Mouse (Mus musculus) neural tube, embryonic 11.5 days (tissue): ENCODE measurements around the gene Olfr352. TPM values are rescaled to one million over a fixed set of nuclear protein-coding genes. Genes with fewer than 3 reads are reported as not detected.

Experiments
- ATAC-seq: fragments of 200-750 bp; cut with Nextera tagmentation; 2 replicates; pipeline ENCODE4 v1.8.0; 2017; ENCODE audit warnings: moderate number of reproducible peaks, mild to moderate bottlenecking, moderate TSS enrichment, moderate library complexity; ENCODE audit not compliant: insufficient read depth, low FRiP score, low TSS enrichment
- DNase-seq: peaks from one replicate; pipeline ENCODE4 v3.0.0-alpha.2; 2015; ENCODE audit warnings: low spot score
- H3K27ac ChIP-seq: fragments of 300-500 bp; sonication (generic); 2 replicates; pipeline ENCODE4 v1.5.1; 2014; ENCODE audit warnings: low read depth, mild to moderate bottlenecking, low read length
- H3K27me3 ChIP-seq: fragments of 300-500 bp; sonication (generic); 2 replicates; pipeline ENCODE4 v1.6.1; 2014; ENCODE audit warnings: mild to moderate bottlenecking, low read length, mixed read lengths; ENCODE audit not compliant: control insufficient read depth, insufficient read depth
- H3K36me3 ChIP-seq: fragments of 300-500 bp; sonication (generic); 2 replicates; pipeline ENCODE4 v1.6.1; 2014; ENCODE audit warnings: mild to moderate bottlenecking, low read length, moderate library complexity, mixed read lengths; ENCODE audit not compliant: control insufficient read depth, insufficient read depth
- H3K4me1 ChIP-seq: fragments of 300-500 bp; sonication (generic); 2 replicates; pipeline ENCODE4 v1.6.1; 2014; ENCODE audit warnings: low read length, mixed read lengths; ENCODE audit not compliant: control insufficient read depth, insufficient read depth
- H3K4me2 ChIP-seq: fragments of 300-500 bp; sonication (generic); 2 replicates; pipeline ENCODE4 v1.6.1; 2014; ENCODE audit warnings: low read depth, mild to moderate bottlenecking, moderate library complexity
- H3K4me3 ChIP-seq: fragments of 300-500 bp; sonication (generic); 2 replicates; pipeline ENCODE4 v1.5.1; 2014; ENCODE audit warnings: low read depth, low read length
- H3K9ac ChIP-seq: fragments of 300-500 bp; sonication (generic); 2 replicates; pipeline ENCODE4 v1.6.1; 2014; ENCODE audit warnings: mild to moderate bottlenecking, low read length
- H3K9me3 ChIP-seq: fragments of 300-500 bp; sonication (generic); 2 replicates; pipeline ENCODE4 v1.6.1; 2016; ENCODE audit warnings: low read length; ENCODE audit not compliant: control insufficient read depth
- WGBS: fragments of 180-500 bp; shearing (Covaris S2); extraction: QIAGEN DNeasy Blood & Tissue Kit; methylation state at CpG from one replicate; pipeline ENCODE4 v1.1.7; 2014; 5-methylcytosine and 5-hydroxymethylcytosine counted together
- polyA plus RNA-seq: library from polyadenylated mRNA; unstranded; fragments of >200 nt; fragmentation: Nextera tagmentation; extraction: Ambion mirVana; gene quantifications from 2 replicates; pipeline ENCODE4 v1.2.1, GENCODE M21; 2014

The Olfr352 gene
- polyA plus RNA-seq = not detected in 2 replicates

- Histone ChIP-seq H3K27me3 (no peaks in the 10 kb centered on the region), H3K9me3 (no peaks in the 10 kb centered on the region; the same call in 1 of the 2 replicates), H3K4me2 (no peak within 1 kb of the TSS), H3K4me1 (no peaks in the 10 kb centered on the region), H3K36me3 (no peaks in the 10 kb centered on the region), H3K4me3 (no peak within 1 kb of the TSS), H3K27ac (no peak within 1 kb of the TSS), H3K9ac (no peak within 1 kb of the TSS)
- 92% methylated on average over 1 of the region's 1 CpGs for WGBS
- no peak for ATAC-seq
- no peak for DNase-seq
Measured at GRCm38 (mm10) chr2:36868160-36868559, at the start of gene Olfr352. Gene Olfr352 (plus strand): TSS chr2:36868460.

DNA sequence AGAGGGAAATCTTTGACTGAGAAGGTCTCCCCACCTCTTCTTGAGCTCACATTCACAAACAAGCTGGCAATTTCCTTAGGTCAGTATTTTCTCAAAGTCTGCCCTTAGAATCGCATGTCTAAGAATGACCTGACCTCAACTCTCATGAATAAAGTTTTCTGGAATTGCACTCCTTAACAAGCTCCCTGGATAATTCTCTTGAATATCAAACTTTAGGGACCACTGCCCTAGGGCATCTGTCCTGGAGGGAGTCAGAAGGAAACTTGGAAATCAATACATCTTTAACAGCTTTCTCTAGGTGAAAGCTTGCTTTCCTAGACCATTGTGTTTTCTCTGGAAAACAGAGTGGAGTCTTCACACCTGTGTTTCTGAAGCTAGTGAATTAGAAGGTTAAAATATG lies 22.2 kb upstream of the Olfr352 start, which contains the start of gene Olfr350:
TSS of gene Olfr350 (plus strand) at position 301 of the 400 bp plus-strand sequence.
- Histone ChIP-seq H3K27me3 (no peaks in the 10 kb centered on the region), H3K4me2 (no peak within 1 kb of the TSS), H3K9ac (no peak within 1 kb of the TSS), H3K4me1 (no peaks in the 10 kb centered on the region), H3K4me3 (no peak within 1 kb of the TSS), H3K9me3 (peaks cover 3% of the 10 kb centered on the region; the same call in 1 of the 2 replicates), H3K27ac (no peak within 1 kb of the TSS), H3K36me3 (no peaks in the 10 kb centered on the region)
- DNase-seq = no peak
- no peak for ATAC-seq
- 83% methylated on average over 1 of the region's 1 CpGs for WGBS

DNA sequence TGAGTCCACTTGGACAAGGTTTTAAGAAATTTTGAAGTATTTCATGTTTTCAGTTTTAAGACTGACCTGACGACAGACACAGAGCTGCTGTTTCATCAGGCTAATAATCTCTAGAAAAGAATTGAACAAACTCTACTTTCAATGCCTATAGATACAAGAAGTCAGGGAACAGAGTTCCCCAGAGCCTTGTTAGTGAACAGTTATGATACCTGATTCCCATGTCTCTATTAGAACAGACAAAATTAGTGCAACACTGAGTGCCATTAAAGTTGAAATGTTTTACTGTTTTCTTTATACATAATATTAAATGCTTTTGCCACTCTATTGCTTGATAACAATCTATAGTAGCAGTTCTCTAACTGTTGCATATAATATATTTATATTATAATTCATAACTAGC lies 5.7 kb upstream of the Olfr352 start, which contains the start of gene Olfr351:
TSS of gene Olfr351 (minus strand) at position 101 of the 400 bp plus-strand sequence.
- no peak for DNase-seq
- Histone ChIP-seq H3K9me3 (no peaks in the 10 kb centered on the region; the same call in 1 of the 2 replicates), H3K9ac (no peak within 1 kb of the TSS), H3K4me2 (no peak within 1 kb of the TSS), H3K27ac (no peak within 1 kb of the TSS), H3K4me3 (no peak within 1 kb of the TSS), H3K36me3 (no peaks in the 10 kb centered on the region), H3K27me3 (no peaks in the 10 kb centered on the region), H3K4me1 (no peaks in the 10 kb centered on the region)
- WGBS = 85% methylated on average over 1 of the region's 1 CpGs
- no peak for ATAC-seq

GRCm38 (mm10) chr2:36892836-36893235 lies 24.6 kb downstream of the Olfr352 start, which contains the start of gene Olfr353:
Gene Olfr353 (minus strand): TSS chr2:36892936.
- DNase-seq = no peak
- no peak within 1 kb of the TSS for H3K4me2 ChIP-seq
- no peaks in the 10 kb centered on the region for H3K36me3 ChIP-seq
- H3K27me3 ChIP-seq = no peaks in the 10 kb centered on the region
- no peaks in the 10 kb centered on the region for H3K4me1 ChIP-seq
- ATAC-seq = no peak
- H3K27ac ChIP-seq = no peak within 1 kb of the TSS
- H3K9ac ChIP-seq = no peak within 1 kb of the TSS
- peaks cover 3% of the 10 kb centered on the region; the same call in 1 of the 2 replicates for H3K9me3 ChIP-seq
- no peak within 1 kb of the TSS for H3K4me3 ChIP-seq

- no peaks in the 10 kb centered on the region for H3K36me3 ChIP-seq
- no peaks in the 10 kb centered on the region for H3K4me1 ChIP-seq
- H3K4me3 ChIP-seq = no peak overlapping the region
- H3K27ac ChIP-seq = no peak overlapping the region
- H3K9ac ChIP-seq = no peak overlapping the region
- peaks cover 3% of the 10 kb centered on the region; the same call in 1 of the 2 replicates for H3K9me3 ChIP-seq
- no peak for ATAC-seq
- no peak for DNase-seq
- H3K4me2 ChIP-seq = no peak overlapping the region
- H3K27me3 ChIP-seq = no peaks in the 10 kb centered on the region
Measured at GRCm38 (mm10) chr2:36897114-36897513, 28.9 kb downstream of the Olfr352 start.

DNA sequence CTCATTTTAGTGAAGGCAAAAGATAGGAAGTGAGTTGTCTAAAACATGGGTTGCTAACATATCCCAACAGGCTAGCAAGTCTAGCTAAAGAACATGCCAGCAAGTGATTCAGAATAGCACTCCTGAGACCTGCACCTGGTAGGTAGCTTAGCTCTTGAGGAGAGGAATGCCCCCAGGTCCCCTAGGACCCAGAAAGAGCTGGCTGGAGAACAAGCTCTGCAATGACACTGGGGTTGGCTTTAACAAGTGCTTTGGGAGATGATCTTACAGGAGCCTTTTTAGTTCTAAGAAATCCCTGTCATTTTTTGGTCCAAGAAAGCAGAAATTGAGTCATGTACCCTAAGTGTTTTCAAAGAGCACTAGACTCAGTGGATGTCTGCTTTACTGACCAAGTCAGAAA lies 37.1 kb downstream of the Olfr352 start, which contains the start of gene Olfr354:
TSS of gene Olfr354 (plus strand) at position 301 of the 400 bp plus-strand sequence.
- DNase-seq (no peak), ATAC-seq (no peak)
- H3K4me3 ChIP-seq = no peak within 1 kb of the TSS
- no peaks in the 10 kb centered on the region for H3K4me1 ChIP-seq
- H3K36me3 ChIP-seq = no peaks in the 10 kb centered on the region
- no peaks in the 10 kb centered on the region for H3K27me3 ChIP-seq
- peaks cover 4% of the 10 kb centered on the region for H3K9me3 ChIP-seq
- H3K27ac ChIP-seq = no peak within 1 kb of the TSS
- H3K4me2 ChIP-seq = no peak within 1 kb of the TSS
- no peak within 1 kb of the TSS for H3K9ac ChIP-seq

Other genes starting within 250 kb of the Olfr352 start
- gene Olfr345, start 228.4 kb upstream of the Olfr352 start, polyA plus RNA-seq = not detected in 2 replicates
- not detected in 2 replicates for gene Olfr346, start 182.7 kb upstream of the Olfr352 start, polyA plus RNA-seq
- gene Olfr347, start 136.6 kb upstream of the Olfr352 start, polyA plus RNA-seq = not detected in 2 replicates
- not detected in 2 replicates for gene Olfr348, start 84.2 kb upstream of the Olfr352 start, polyA plus RNA-seq
- gene Olfr50, start 77.9 kb upstream of the Olfr352 start, polyA plus RNA-seq = not detected in 2 replicates
- gene Olfr3, start 51.4 kb upstream of the Olfr352 start, polyA plus RNA-seq = not detected in 2 replicates
- gene Olfr350, start 22.1 kb upstream of the Olfr352 start, polyA plus RNA-seq = not detected in 2 replicates
- gene Olfr351, start 5.8 kb upstream of the Olfr352 start, polyA plus RNA-seq = not detected in 2 replicates
- not detected in 2 replicates for gene Olfr353, start 24.5 kb downstream of the Olfr352 start, polyA plus RNA-seq
- gene Olfr354, start 37.2 kb downstream of the Olfr352 start, polyA plus RNA-seq = not detected in 2 replicates
- not detected in 2 replicates for gene Olfr355, start 60.4 kb downstream of the Olfr352 start, polyA plus RNA-seq
- gene Olfr356, start 68.7 kb downstream of the Olfr352 start, polyA plus RNA-seq = not detected in 2 replicates
- not detected in 2 replicates for gene Olfr357, start 125.4 kb downstream of the Olfr352 start, polyA plus RNA-seq
- not detected in 2 replicates for gene Olfr358, start 140.9 kb downstream of the Olfr352 start, polyA plus RNA-seq
- gene Olfr360, start 197.3 kb downstream of the Olfr352 start, polyA plus RNA-seq = not detected in 2 replicates
- not detected in 2 replicates for gene Olfr361, start 220.8 kb downstream of the Olfr352 start, polyA plus RNA-seq
- gene Olfr362, start 249.4 kb downstream of the Olfr352 start, polyA plus RNA-seq = not detected in 2 replicates